Mouse (Mus musculus) limb, embryonic 13.5 days (tissue): Measurements from ENCODE around the gene Terf2. TPM values are rescaled to one million over a fixed set of nuclear protein-coding genes. Genes with fewer than 3 reads are reported as not detected.
A peak's percentile ranks its signal among the peaks of the same experiment; 100 is the strongest.
"Not testable (repeated sequence)": the region's sequence is repeated elsewhere in the genome, so short reads cannot be mapped to it uniquely, and the experiment has no call there.

Source experiments
- ATAC-seq: fragments of 200-750 bp; cut with Nextera tagmentation; 2 replicates; pipeline ENCODE4 v1.8.0; 2017; ENCODE audit warnings: low read depth, moderate number of reproducible peaks, moderate TSS enrichment; ENCODE audit not compliant: low FRiP score
- H3K27ac ChIP-seq: fragments of 300-500 bp; sonication (generic); 2 replicates; pipeline ENCODE4 v1.5.1; 2015; ENCODE audit warnings: inconsistent platforms, mild to moderate bottlenecking, moderate library complexity
- H3K27me3 ChIP-seq: fragments of 300-500 bp; sonication (generic); 2 replicates; pipeline ENCODE4 v1.6.1; 2015; ENCODE audit warnings: mild to moderate bottlenecking, inconsistent platforms
- H3K36me3 ChIP-seq: fragments of 300-500 bp; sonication (generic); 2 replicates; pipeline ENCODE4 v1.6.1; 2015; ENCODE audit warnings: inconsistent platforms, mild to moderate bottlenecking, moderate library complexity
- H3K4me1 ChIP-seq: fragments of 300-500 bp; sonication (generic); 2 replicates; pipeline ENCODE4 v1.6.1; 2015; ENCODE audit warnings: inconsistent platforms
- H3K4me2 ChIP-seq: fragments of 300-500 bp; sonication (generic); replicated peaks from 2 replicates; pipeline ENCODE4 v1.6.1; 2015; ENCODE audit warnings: inconsistent platforms, mild to moderate bottlenecking, moderate library complexity
- H3K4me3 ChIP-seq: fragments of 300-500 bp; sonication (generic); 2 replicates; pipeline ENCODE4 v1.5.1; 2015; ENCODE audit warnings: moderate library complexity, mild to moderate bottlenecking, inconsistent platforms
- H3K9ac ChIP-seq: fragments of 300-500 bp; sonication (generic); 2 replicates; pipeline ENCODE4 v1.6.1; 2015; ENCODE audit warnings: mild to moderate bottlenecking, inconsistent platforms
- H3K9me3 ChIP-seq: fragments of 300-500 bp; sonication (generic); 2 replicates; pipeline ENCODE4 v1.6.1; 2016; ENCODE audit warnings: inconsistent platforms
- WGBS: fragments of 180-500 bp; shearing (Covaris S2); methylation state at CpG from one replicate; pipeline ENCODE4 v1.1.7; 2015; 5-methylcytosine and 5-hydroxymethylcytosine counted together
- polyA plus RNA-seq: library from polyadenylated mRNA; unstranded; fragments of >200 nt; fragmentation: Nextera tagmentation; extraction: Ambion mirVana; gene quantifications from 2 replicates; pipeline ENCODE4 v1.2.1, GENCODE M21; 2015

Gene Terf2
- polyA plus RNA-seq, 1 experiment from 2014 or later: 23.5 TPM

DNA sequence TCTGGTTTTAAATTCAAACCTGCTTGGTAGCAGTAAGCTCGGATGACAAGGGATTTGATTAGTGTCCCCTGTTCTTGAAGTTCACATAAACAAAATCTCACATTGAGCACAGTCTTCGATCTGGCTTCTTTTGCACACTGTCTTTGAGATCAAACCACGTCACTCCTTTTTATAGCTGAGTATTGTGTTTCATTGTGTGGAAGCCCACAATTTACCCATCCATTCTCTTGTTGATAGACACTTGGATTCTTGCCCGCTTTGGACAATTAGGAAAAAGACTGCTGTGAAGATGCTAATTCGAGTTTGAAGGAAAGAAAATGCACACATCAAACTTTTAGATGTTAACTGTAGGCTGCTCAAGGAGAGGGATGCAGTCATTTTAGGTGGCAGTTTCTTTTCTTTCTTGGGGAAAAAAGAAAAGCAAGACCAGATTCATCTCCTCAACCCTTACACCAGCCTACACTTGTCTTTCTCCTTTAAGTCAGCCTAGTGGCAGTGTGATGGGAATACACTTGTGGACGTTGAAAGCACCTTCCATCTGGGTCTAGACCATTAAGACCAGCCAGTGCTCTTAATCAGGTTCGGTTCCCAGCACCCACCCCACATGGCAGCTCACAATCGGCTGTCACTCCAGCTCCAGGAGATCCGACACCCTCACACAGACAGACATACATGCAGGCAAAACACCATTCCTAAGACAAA is 14.4 kb upstream of the Terf2 start:
- Histone ChIP-seq H3K4me2 (no peak overlapping the region), H3K9me3 (no peaks in the 10 kb centered on the region), H3K9ac (no peak overlapping the region), H3K27ac (no peak overlapping the region), H3K36me3 (no peaks in the 10 kb centered on the region), H3K4me3 (no peak overlapping the region), H3K27me3 (no peaks in the 10 kb centered on the region), H3K4me1 (peaks cover 28% of the 10 kb centered on the region)
- 78% methylated on average over 9 of the region's 9 CpGs for WGBS
- no peak for ATAC-seq

DNA sequence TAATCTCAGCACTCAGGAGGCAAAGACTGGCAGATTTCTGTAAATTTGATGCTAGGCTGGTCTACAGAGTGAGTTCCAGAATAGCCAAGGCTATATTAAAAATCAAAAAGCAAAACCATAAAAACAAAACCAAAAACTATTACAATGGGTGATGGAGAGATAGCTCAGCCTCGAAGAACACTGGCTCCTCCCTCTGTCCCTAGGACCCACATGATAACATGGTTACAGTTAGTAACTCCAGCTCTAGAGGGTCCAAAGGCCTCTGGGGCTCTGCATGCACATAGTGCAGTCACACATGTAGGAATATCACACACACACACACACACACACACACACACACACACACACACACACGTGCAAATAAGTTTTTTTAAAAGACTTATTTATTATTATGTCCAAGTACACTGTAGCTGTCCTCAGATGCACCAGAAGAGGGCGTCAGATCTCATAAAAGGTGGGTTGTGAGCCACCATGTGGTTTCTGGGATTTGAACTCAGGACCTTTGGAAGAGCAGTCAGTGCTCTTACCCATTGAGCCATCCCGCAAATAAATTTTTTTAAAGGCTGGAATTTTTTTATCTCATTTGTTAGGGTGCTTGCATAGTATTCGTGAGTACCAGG is 13.6 kb upstream of the Terf2 start:
- Histone ChIP-seq H3K27me3 (no peaks in the 10 kb centered on the region), H3K4me1 (peaks cover 24% of the 10 kb centered on the region), H3K36me3 (no peaks in the 10 kb centered on the region), H3K4me2 (no peak overlapping the region), H3K9me3 (no peaks in the 10 kb centered on the region), H3K4me3 (no peak overlapping the region), H3K27ac (no peak overlapping the region), H3K9ac (no peak overlapping the region)
- no peak for ATAC-seq
- 76% methylated on average over 5 of the region's 5 CpGs for WGBS

DNA sequence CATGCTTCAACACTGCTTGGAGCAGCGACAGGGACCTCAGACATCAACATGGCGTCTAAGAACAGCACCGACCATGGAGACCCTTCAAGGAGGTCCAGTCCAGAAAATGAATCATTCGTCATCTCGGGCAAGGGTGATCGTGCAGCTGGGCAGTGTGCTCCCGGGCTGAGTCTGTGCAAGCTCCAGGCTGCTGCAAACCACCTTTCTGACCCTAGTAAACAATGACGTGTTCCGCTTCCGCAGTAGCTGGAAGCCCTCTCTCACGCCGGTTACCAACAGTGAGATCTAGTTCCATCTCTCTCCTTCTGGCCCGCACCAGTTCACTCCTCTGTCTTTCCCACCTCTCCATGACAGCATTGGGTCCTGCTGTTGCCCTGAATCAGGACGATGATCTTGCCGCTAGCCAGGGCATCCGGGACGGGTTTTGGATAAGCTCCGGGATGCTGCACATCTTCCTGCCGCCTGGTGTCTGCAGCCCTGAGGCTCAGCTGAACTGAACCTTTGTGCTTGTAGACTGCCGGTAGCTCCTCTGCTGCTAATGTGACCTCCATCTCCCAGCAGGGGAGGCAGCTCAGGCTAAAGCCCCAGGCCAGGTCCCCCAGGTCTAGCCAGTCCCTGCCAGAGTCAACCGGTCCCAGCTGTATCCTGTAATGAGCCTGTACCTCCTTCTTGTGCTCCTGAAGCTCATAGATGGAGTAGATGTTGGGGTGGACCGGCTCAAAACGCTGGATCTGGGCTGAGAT is 12.8 kb upstream of the Terf2 start:
- Histone ChIP-seq H3K4me2 (no peak overlapping the region), H3K36me3 (no peaks in the 10 kb centered on the region), H3K4me3 (no peak overlapping the region), H3K27ac (no peak overlapping the region), H3K4me1 (peaks cover 16% of the 10 kb centered on the region), H3K27me3 (no peaks in the 10 kb centered on the region), H3K9ac (no peak overlapping the region), H3K9me3 (no peaks in the 10 kb centered on the region)
- ATAC-seq: no peak
- 72% methylated on average over 23 of the region's 23 CpGs for WGBS

DNA sequence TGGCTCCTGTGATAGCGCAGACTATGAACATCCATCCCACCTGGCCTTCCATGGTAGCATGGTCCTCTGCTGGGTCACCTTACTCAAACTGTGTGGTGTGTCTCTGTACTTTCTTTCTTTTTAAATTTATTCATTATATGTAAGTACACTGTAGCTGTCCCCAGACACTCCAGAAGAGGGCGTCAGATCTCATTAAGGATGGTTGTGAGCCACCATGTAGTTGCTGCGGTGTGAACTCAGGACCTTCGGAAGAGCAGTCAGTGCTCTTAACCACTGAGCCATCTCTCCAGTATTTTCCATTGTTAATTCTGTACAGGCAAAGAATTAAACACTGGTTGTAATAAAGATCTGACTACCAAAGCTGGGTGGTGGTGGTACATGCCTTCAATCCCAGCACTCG is 11.7 kb upstream of the Terf2 start:
- not testable (repeated sequence) for ATAC-seq, H3K9me3 ChIP-seq, H3K9ac ChIP-seq, H3K27ac ChIP-seq, H3K4me2 ChIP-seq, H3K4me3 ChIP-seq, H3K27me3 ChIP-seq, H3K36me3 ChIP-seq, H3K4me1 ChIP-seq
- WGBS: 94% methylated on average over 5 of the region's 5 CpGs

DNA sequence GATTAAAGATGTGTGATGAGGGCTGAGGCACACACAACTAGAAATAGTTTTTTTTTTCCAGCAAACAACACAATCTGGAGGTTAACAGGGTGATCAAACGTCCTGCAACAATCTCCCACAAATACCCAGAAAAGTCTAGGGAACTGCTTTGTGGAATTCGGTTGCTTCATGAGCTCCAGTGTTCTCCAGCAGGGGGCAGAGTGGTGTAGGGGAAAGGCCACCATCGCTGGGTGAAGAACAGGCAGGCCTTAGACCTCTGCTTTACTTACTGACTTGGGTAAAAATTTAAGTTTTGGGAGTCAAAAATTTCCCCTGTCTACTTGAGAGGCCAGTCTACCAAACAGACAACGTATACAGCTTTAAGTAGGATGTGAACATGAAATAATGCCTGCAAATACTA is 8.2 kb upstream of the Terf2 start:
- Histone ChIP-seq H3K9ac (no peak overlapping the region), H3K4me2 (no peak overlapping the region), H3K36me3 (no peaks in the 10 kb centered on the region), H3K4me3 (no peak overlapping the region), H3K9me3 (no peaks in the 10 kb centered on the region), H3K4me1 (no peaks in the 10 kb centered on the region), H3K27ac (no peak overlapping the region), H3K27me3 (no peaks in the 10 kb centered on the region)
- ATAC-seq: no peak
- 10% methylated on average over 4 of the region's 4 CpGs for WGBS

DNA sequence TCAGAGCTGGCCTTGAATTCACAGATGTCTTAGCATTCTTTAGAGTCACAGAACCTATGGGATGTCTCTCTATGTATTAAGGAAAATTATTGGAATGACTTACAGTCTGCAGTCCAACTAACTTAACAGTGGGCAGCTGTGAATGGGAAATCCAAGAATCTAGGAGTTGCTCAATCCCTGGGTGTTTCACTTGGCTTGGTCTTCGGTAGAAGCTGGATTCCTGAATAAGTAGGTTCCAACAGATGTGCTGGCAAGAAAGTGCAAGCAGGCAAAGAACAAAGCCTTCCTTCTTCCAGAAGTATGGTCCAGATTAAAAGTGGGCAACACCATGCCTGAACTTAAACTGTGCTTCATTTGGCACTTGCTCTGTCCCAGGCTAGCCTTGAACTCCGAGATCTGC is 4.3 kb upstream of the Terf2 start:
- no peak overlapping the region for H3K27ac ChIP-seq
- ATAC-seq: no peak
- no peaks in the 10 kb centered on the region for H3K36me3 ChIP-seq
- peaks cover 3% of the 10 kb centered on the region; the same call in 1 of the 2 replicates for H3K4me1 ChIP-seq
- H3K4me3 ChIP-seq: no peak overlapping the region
- no peak overlapping the region for H3K9ac ChIP-seq
- no peaks in the 10 kb centered on the region for H3K27me3 ChIP-seq
- H3K4me2 ChIP-seq: no peak overlapping the region
- WGBS: 80% methylated on average over 2 of the region's 2 CpGs
- H3K9me3 ChIP-seq: no peaks in the 10 kb centered on the region

DNA sequence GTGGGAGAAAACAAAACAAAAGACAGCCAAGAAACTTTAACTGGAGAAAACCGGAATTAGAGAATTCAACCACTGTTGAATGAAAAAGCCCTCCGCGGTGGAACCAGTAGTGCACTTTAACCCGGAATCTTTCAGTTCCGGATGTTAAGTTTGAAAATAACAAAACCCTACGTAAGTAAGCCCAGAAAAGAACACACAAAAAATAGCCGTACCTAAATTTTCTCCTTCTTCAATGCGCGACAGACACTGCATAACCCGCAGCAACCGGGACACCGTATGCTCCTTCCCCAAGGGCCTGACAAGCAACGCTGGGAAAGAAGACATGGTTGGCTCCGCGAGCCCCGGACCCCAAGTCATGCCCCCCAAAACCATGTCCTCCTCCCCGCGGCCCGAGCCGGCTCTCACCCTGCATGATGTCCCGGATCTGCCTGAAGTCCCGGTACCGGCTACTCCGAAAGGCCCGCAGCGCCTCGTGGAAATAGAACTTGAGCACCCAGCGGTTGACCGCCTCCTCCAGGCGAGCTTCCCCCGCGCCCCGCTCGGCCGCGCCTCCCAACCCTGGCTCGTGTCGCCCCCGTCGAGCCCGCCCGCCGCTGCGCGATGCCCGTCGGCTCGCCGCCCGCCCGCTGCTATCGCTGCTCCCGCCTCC is 506 bp downstream of the Terf2 start:
- Histone ChIP-seq H3K36me3 (peaks cover 32% of the 10 kb centered on the region), H3K27me3 (no peaks in the 10 kb centered on the region), H3K9me3 (no peaks in the 10 kb centered on the region), H3K4me3 (peak overlapping the region; percentile 88), H3K4me2 (peak overlapping the region; percentile 72), H3K27ac (peak overlapping the region; percentile 88), H3K9ac (peak overlapping the region; percentile 87), H3K4me1 (peaks cover 22% of the 10 kb centered on the region)
- under 1% methylated on average over 50 of the region's 53 CpGs for WGBS
- peak; percentile 80; the same call in 1 of the 2 replicates for ATAC-seq

DNA sequence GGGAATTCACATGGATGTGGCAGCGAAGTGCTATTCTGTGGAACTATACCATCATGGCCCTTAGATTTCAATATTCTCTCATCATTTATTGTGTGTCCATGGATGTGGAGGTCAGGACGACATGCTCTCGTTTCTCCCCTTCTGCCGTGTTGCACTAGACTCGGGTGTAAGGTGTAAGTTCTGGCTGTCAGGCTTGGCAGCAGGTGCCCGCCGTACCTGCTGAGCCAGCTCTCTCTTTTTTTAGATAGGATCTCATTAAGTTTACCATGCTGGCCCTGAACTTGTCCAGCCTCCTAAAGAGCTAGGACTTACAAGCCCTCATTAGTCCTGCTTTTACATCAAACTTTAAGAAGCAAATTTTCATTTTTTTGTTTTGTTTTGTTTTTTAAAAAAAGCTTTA is 5.8 kb downstream of the Terf2 start:
- H3K4me3 ChIP-seq: no peak overlapping the region
- ATAC-seq: no peak
- peaks cover 7% of the 10 kb centered on the region; the same call in 1 of the 2 replicates for H3K9me3 ChIP-seq
- 97% methylated on average over 7 of the region's 7 CpGs for WGBS
- no peak overlapping the region for H3K4me2 ChIP-seq
- H3K36me3 ChIP-seq: peaks cover 78% of the 10 kb centered on the region
- peaks cover 19% of the 10 kb centered on the region for H3K4me1 ChIP-seq
- H3K27me3 ChIP-seq: no peaks in the 10 kb centered on the region
- H3K9ac ChIP-seq: no peak overlapping the region
- H3K27ac ChIP-seq: no peak overlapping the region

GRCm38 (mm10) chr8:107088526-107089063 is 7.8 kb downstream of the Terf2 start:
- Histone ChIP-seq H3K4me1 (no peaks in the 10 kb centered on the region), H3K27me3 (no peaks in the 10 kb centered on the region), H3K27ac (no peak overlapping the region), H3K36me3 (peaks cover 79% of the 10 kb centered on the region), H3K4me3 (no peak overlapping the region), H3K4me2 (no peak overlapping the region), H3K9ac (no peak overlapping the region), H3K9me3 (peaks cover 7% of the 10 kb centered on the region; the same call in 1 of the 2 replicates)
- WGBS: 98% methylated on average over 5 of the region's 5 CpGs
- ATAC-seq: no peak

- H3K4me3 ChIP-seq: no peak overlapping the region
- H3K4me1 ChIP-seq: no peaks in the 10 kb centered on the region
- H3K9me3 ChIP-seq: peaks cover 7% of the 10 kb centered on the region; the same call in 1 of the 2 replicates
- no peaks in the 10 kb centered on the region for H3K27me3 ChIP-seq
- peaks cover 81% of the 10 kb centered on the region for H3K36me3 ChIP-seq
- no peak overlapping the region for H3K9ac ChIP-seq
- no peak overlapping the region for H3K4me2 ChIP-seq
- no peak for ATAC-seq
- WGBS: over 99% methylated on average over 5 of the region's 5 CpGs
- H3K27ac ChIP-seq: no peak overlapping the region
Observed at GRCm38 (mm10) chr8:107086018-107086417, 10.3 kb downstream of the Terf2 start.

DNA sequence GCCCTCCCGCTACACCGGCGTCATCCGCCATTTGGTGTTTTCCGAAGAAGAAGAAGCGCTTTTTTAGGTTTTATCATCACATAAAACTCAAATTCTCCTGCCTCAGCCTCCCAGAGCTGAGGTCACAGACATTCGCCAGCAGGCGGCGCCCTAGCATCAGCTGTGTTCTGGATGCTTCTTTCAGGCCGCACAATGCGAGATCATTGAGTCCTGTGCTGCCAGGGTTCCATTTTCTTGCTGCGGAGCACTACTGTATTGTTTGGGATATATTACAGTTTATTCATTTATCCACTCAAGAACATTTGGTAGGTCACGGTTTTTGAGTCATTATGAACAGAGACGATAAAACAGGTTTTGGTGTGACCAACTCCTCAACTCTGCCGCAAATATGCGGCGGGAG is 11.0 kb downstream of the Terf2 start:
- H3K27ac ChIP-seq: no peak overlapping the region
- no peak overlapping the region for H3K4me3 ChIP-seq
- peaks cover 81% of the 10 kb centered on the region for H3K36me3 ChIP-seq
- H3K27me3 ChIP-seq: no peaks in the 10 kb centered on the region
- no peak for ATAC-seq
- H3K4me2 ChIP-seq: no peak overlapping the region
- H3K4me1 ChIP-seq: no peaks in the 10 kb centered on the region
- H3K9ac ChIP-seq: no peak overlapping the region
- H3K9me3 ChIP-seq: peaks cover 7% of the 10 kb centered on the region; the same call in 1 of the 2 replicates
- WGBS: 96% methylated on average over 17 of the region's 17 CpGs
